Mouse (Mus musculus): ENCODE measurements around the gene Gucy2c. TPM values are rescaled to one million over a fixed set of nuclear protein-coding genes. Genes with fewer than 3 reads are reported as not detected.

Gucy2c gene
- polyA plus RNA-seq, 1 experiment from 2014 or later: 0.04 TPM

GRCm38 (mm10) chr6:136689790-136690413 lies 91.7 kb downstream of the Gucy2c start:
- no peak overlapping the region for H3K27ac ChIP-seq
- H3K4me3 ChIP-seq: no peak overlapping the region
- no peak overlapping the region for H3K9ac ChIP-seq
- no peak overlapping the region for H3K4me2 ChIP-seq
- no peaks in the 10 kb centered on the region for H3K27me3 ChIP-seq
- WGBS: 62% methylated on average over 15 of the region's 15 CpGs
- H3K36me3 ChIP-seq: no peaks in the 10 kb centered on the region
- no peaks in the 10 kb centered on the region; the same call in 1 of the 2 replicates for H3K4me1 ChIP-seq (replicated peaks)
- H3K9me3 ChIP-seq (replicated peaks): no peaks in the 10 kb centered on the region
- no peak for ATAC-seq (replicated peaks; ENCODE audit: insufficient number of reproducible peaks, insufficient read depth, low FRiP score, low read depth)

GRCm38 (mm10) chr6:136685433-136685832 lies 96.1 kb downstream of the Gucy2c start:
- Histone ChIP-seq H3K36me3 (no peaks in the 10 kb centered on the region), H3K4me3 (no peak overlapping the region), H3K27me3 (no peaks in the 10 kb centered on the region), H3K27ac (no peak overlapping the region), H3K9me3 (replicated peaks) (no peaks in the 10 kb centered on the region), H3K4me1 (replicated peaks) (peaks cover 4% of the 10 kb centered on the region), H3K9ac (no peak overlapping the region), H3K4me2 (no peak overlapping the region)
- 56% methylated on average over 5 of the region's 5 CpGs for WGBS
- no peak for ATAC-seq (replicated peaks; ENCODE audit: insufficient number of reproducible peaks, insufficient read depth, low FRiP score, low read depth)

- WGBS: 83% methylated on average over 11 of the region's 11 CpGs
- no peak overlapping the region for H3K27ac ChIP-seq
- H3K9me3 ChIP-seq (replicated peaks): no peaks in the 10 kb centered on the region
- no peaks in the 10 kb centered on the region for H3K36me3 ChIP-seq
- no peak for ATAC-seq (replicated peaks; ENCODE audit: insufficient number of reproducible peaks, insufficient read depth, low FRiP score, low read depth)
- no peak overlapping the region for H3K4me3 ChIP-seq
- H3K4me1 ChIP-seq (replicated peaks): peaks cover 4% of the 10 kb centered on the region
- H3K27me3 ChIP-seq: no peaks in the 10 kb centered on the region
- no peak overlapping the region for H3K9ac ChIP-seq
- no peak overlapping the region for H3K4me2 ChIP-seq
These were observed 97.9 kb downstream of the Gucy2c start for GRCm38 (mm10) chr6:136683410-136684334.

- no peak overlapping the region for H3K9ac ChIP-seq
- H3K4me3 ChIP-seq: no peak overlapping the region
- H3K27me3 ChIP-seq: no peaks in the 10 kb centered on the region
- WGBS: 35% methylated on average over 2 of the region's 2 CpGs
- peaks cover 1% of the 10 kb centered on the region; the same call in 1 of the 2 replicates for H3K4me1 ChIP-seq (replicated peaks)
- H3K36me3 ChIP-seq: no peaks in the 10 kb centered on the region
- H3K9me3 ChIP-seq (replicated peaks): 0 out of 2 replicates have a peak, but pooled peaks cover under 1% of the 10 kb centered on the region
- no peak overlapping the region for H3K4me2 ChIP-seq
- H3K27ac ChIP-seq: no peak overlapping the region
- ATAC-seq (replicated peaks; ENCODE audit: insufficient number of reproducible peaks, insufficient read depth, low FRiP score, low read depth): no peak
These were observed 102.2 kb downstream of the Gucy2c start for GRCm38 (mm10) chr6:136679381-136679780.

- WGBS: 86% methylated on average over 6 of the region's 6 CpGs
- Histone ChIP-seq H3K4me2 (no peak overlapping the region), H3K9me3 (replicated peaks) (peaks cover 8% of the 10 kb centered on the region), H3K36me3 (no peaks in the 10 kb centered on the region), H3K27ac (no peak overlapping the region), H3K9ac (no peak overlapping the region), H3K4me3 (no peak overlapping the region), H3K4me1 (replicated peaks) (peaks cover 15% of the 10 kb centered on the region), H3K27me3 (no peaks in the 10 kb centered on the region)
- ATAC-seq (replicated peaks; ENCODE audit: insufficient number of reproducible peaks, insufficient read depth, low FRiP score, low read depth): no peak
These were observed 106.6 kb downstream of the Gucy2c start for GRCm38 (mm10) chr6:136674935-136675334.

- Histone ChIP-seq H3K27ac (peak overlapping the region; percentile 79), H3K4me3 (no peak overlapping the region), H3K4me1 (replicated peaks) (peaks cover 22% of the 10 kb centered on the region), H3K27me3 (0 out of 2 replicates have a peak, but pooled peaks cover 3% of the 10 kb centered on the region), H3K9ac (no peak overlapping the region), H3K4me2 (peak overlapping the region; percentile 37; the same call in 1 of the 2 replicates), H3K9me3 (replicated peaks) (peaks cover 8% of the 10 kb centered on the region), H3K36me3 (no peaks in the 10 kb centered on the region)
- peak; percentile 86 for ATAC-seq (replicated peaks; ENCODE audit: insufficient number of reproducible peaks, insufficient read depth, low FRiP score, low read depth)
- 23% methylated on average over 7 of the region's 7 CpGs for WGBS
These were observed 109.1 kb downstream of the Gucy2c start for GRCm38 (mm10) chr6:136672467-136672866.

- no peak overlapping the region for H3K4me3 ChIP-seq
- 76% methylated on average over 5 of the region's 5 CpGs for WGBS
- no peak overlapping the region for H3K27ac ChIP-seq
- H3K36me3 ChIP-seq: no peaks in the 10 kb centered on the region
- H3K9ac ChIP-seq: no peak overlapping the region
- no peak overlapping the region for H3K4me2 ChIP-seq
- H3K27me3 ChIP-seq: 0 out of 2 replicates have a peak, but pooled peaks cover 3% of the 10 kb centered on the region
- ATAC-seq (replicated peaks; ENCODE audit: insufficient number of reproducible peaks, insufficient read depth, low FRiP score, low read depth): no peak
- peaks cover 7% of the 10 kb centered on the region for H3K9me3 ChIP-seq (replicated peaks)
- peaks cover 22% of the 10 kb centered on the region for H3K4me1 ChIP-seq (replicated peaks)
These were observed 112.3 kb downstream of the Gucy2c start for GRCm38 (mm10) chr6:136669274-136669673.

- Histone ChIP-seq H3K4me3 (no peak overlapping the region), H3K9ac (no peak overlapping the region), H3K4me1 (replicated peaks) (peaks cover 22% of the 10 kb centered on the region), H3K27ac (no peak overlapping the region), H3K9me3 (replicated peaks) (no peaks in the 10 kb centered on the region), H3K4me2 (no peak overlapping the region), H3K27me3 (0 out of 2 replicates have a peak, but pooled peaks cover 3% of the 10 kb centered on the region), H3K36me3 (no peaks in the 10 kb centered on the region)
- no peak for ATAC-seq (replicated peaks; ENCODE audit: insufficient number of reproducible peaks, insufficient read depth, low FRiP score, low read depth)
- WGBS: 29% methylated on average over 14 of the region's 14 CpGs
These were observed 113.1 kb downstream of the Gucy2c start for GRCm38 (mm10) chr6:136668266-136668986.

- Histone ChIP-seq H3K9me3 (replicated peaks) (no peaks in the 10 kb centered on the region), H3K27ac (no peak overlapping the region), H3K27me3 (peaks cover 22% of the 10 kb centered on the region), H3K4me3 (peak overlapping the region; percentile 52; the same call in 1 of the 2 replicates), H3K9ac (peak overlapping the region; percentile 56), H3K4me2 (peak overlapping the region; percentile 88), H3K36me3 (no peaks in the 10 kb centered on the region), H3K4me1 (replicated peaks) (peaks cover 12% of the 10 kb centered on the region)
- no peak for ATAC-seq (replicated peaks; ENCODE audit: insufficient number of reproducible peaks, insufficient read depth, low FRiP score, low read depth)
- 43% methylated on average over 11 of the region's 11 CpGs for WGBS
These were observed 119.5 kb downstream of the Gucy2c start for GRCm38 (mm10) chr6:136662063-136662462.

GRCm38 (mm10) chr6:136661706-136662016 lies 119.9 kb downstream of the Gucy2c start, which contains the start of gene Plbd1:
TSS of gene Plbd1 (minus strand) at chr6:136661928.
- Histone ChIP-seq H3K4me2 (peak within 1 kb of the TSS; percentile 88), H3K27me3 (peaks cover 22% of the 10 kb centered on the region), H3K4me3 (peak within 1 kb of the TSS; percentile 52), H3K9me3 (replicated peaks) (no peaks in the 10 kb centered on the region), H3K4me1 (replicated peaks) (peaks cover 12% of the 10 kb centered on the region), H3K36me3 (no peaks in the 10 kb centered on the region), H3K9ac (peak within 1 kb of the TSS; percentile 56), H3K27ac (no peak within 1 kb of the TSS)
- 2% methylated on average over 19 of the region's 19 CpGs for WGBS
- no peak for ATAC-seq (replicated peaks; ENCODE audit: insufficient number of reproducible peaks, insufficient read depth, low FRiP score, low read depth)

Data from heart, embryonic 15.5 days (tissue).